Mouse (Mus musculus): ENCODE data around the gene Plekha7.

DNA sequence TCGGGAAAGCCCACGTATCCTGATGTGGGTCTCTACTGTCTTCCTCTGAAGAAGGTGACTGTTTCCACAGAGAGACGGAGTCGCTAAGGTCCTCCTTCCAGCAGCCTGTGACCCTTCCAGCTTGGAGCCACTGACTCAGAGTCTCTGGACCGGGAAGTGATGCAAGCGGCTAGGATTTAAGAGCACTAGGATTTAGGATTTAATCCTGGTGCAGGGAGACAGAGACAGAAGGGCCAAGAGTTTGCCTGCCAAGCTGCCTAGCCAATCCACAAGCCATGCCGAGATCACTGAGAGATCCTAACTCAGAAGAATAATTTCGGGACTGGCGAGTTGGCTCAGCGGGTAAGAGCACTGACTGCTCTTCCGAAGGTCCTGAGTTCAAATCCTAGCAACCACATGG is 59.6 kb downstream of the Plekha7 start:
- TF ChIP-seq GATA1 (IDR thresholded peaks at IDR 0.05; ENCODE audit: borderline replicate concordance, low read length) (no peak), FLI1 (IDR thresholded peaks at IDR 0.05; ENCODE audit: low read length) (no peak)
